Mouse (Mus musculus): ENCODE results near the gene Csn3. TPM values are rescaled to one million over a fixed set of nuclear protein-coding genes. Genes with fewer than 3 reads are reported as not detected.

The Csn3 gene
- polyA plus RNA-seq (2014; fragmentation: Nextera tagmentation; extraction: Ambion mirVana) = not detected in 2 replicates

DNA sequence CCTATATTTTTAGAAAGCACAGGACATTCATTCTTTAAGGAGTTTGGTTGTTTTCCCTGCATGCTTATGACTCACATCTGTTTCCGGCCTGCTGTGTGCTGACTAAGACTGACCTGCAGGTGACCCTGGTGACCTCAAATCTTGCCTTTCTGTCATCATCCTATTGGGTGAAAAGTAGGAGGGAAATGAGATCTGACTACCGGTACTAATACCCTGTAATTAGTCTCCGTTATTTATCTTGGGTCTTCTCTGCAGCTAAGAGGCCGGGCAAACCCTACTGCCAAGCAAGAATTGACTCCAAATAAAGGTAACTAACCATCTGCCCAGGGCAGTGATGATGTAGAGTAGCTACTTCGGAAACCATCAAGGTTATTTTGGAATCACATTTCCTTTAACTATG is at the start of gene Csn3:
Csn3 (plus strand) TSS at position 208 of the 400 bp plus-strand sequence.
- H3K36me3 ChIP-seq (ENCODE audit: control insufficient read depth, insufficient read depth, low read length) = no peaks in the 10 kb centered on the region
- no peaks in the 10 kb centered on the region for H3K27me3 ChIP-seq (ENCODE audit: control insufficient read depth, insufficient read depth, low read length)
- ATAC-seq (ENCODE audit: insufficient number of reproducible peaks, insufficient read depth, low FRiP score, low read depth) = no peak
- no peak within 1 kb of the TSS for H3K4me3 ChIP-seq (ENCODE audit: low read depth, low read length)
- no peaks in the 10 kb centered on the region for H3K4me1 ChIP-seq (ENCODE audit: control insufficient read depth, insufficient read depth, low read length)
- H3K27ac ChIP-seq (ENCODE audit: low read length) = no peak within 1 kb of the TSS
- WGBS = 35% methylated on average over 5 of the region's 5 CpGs
- no peak within 1 kb of the TSS for H3K4me2 ChIP-seq (replicated peaks; ENCODE audit: low read depth, low read length)
- H3K9ac ChIP-seq (replicated peaks; ENCODE audit: low read depth, low read length) = no peak within 1 kb of the TSS
- H3K9me3 ChIP-seq (ENCODE audit: control insufficient read depth, low read depth, low read length) = no peaks in the 10 kb centered on the region

DNA sequence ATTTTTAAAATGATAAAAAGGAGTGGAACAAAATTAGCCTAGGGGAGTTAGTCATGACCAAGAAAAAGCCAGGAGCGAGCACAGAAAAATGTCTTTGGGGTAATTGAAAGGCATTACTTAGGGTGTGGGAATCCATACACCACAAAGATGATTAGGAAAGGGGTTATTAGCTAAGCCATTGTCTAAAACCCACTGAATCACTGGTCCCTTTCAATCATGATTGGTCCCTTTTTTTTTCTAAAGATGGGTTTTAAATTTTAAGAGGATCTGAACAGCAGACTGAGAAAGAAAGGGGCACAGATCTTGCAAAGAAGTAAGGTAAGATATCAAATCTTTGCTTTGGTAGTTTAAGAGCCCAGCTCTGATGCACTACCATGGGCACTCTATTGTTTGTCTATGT is 40.6 kb upstream of the Csn3 start, which contains the start of gene Odam:
Odam (plus strand) TSS at position 301 of the 400 bp plus-strand sequence.
- Histone ChIP-seq H3K27me3 (ENCODE audit: control insufficient read depth, insufficient read depth, low read length) (no peaks in the 10 kb centered on the region), H3K9me3 (ENCODE audit: control insufficient read depth, low read depth, low read length) (no peaks in the 10 kb centered on the region), H3K4me3 (ENCODE audit: low read depth, low read length) (no peak within 1 kb of the TSS), H3K4me2 (replicated peaks; ENCODE audit: low read depth, low read length) (no peak within 1 kb of the TSS), H3K27ac (ENCODE audit: low read length) (no peak within 1 kb of the TSS), H3K36me3 (ENCODE audit: control insufficient read depth, insufficient read depth, low read length) (no peaks in the 10 kb centered on the region), H3K9ac (replicated peaks; ENCODE audit: low read depth, low read length) (no peak within 1 kb of the TSS), H3K4me1 (ENCODE audit: control insufficient read depth, insufficient read depth, low read length) (no peaks in the 10 kb centered on the region)
- no peak for ATAC-seq (ENCODE audit: insufficient number of reproducible peaks, insufficient read depth, low FRiP score, low read depth)
- 88% methylated on average over 1 of the region's 1 CpGs for WGBS

DNA sequence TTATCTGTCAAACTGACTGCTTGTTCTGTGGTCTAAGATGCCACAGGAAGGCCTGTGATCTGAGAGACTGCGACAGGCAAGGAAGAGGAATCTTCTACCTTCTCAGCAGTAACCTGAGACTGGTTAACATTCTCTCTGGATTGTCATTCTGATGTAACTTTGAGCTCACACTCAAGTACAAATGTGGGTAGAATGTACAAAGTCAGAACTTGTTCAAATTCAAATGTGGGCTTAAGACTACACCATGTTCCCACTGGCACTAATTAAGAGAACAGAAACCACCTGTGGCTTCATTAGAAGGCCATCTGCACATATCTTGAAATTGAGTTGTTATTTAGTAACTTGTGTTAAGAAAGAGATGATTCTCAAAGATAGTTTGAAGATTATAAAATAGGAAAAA is 6.2 kb downstream of the Csn3 start:
- WGBS = 46% methylated on average over 1 of the region's 1 CpGs
- Histone ChIP-seq H3K27me3 (ENCODE audit: control insufficient read depth, insufficient read depth, low read length) (no peaks in the 10 kb centered on the region), H3K4me2 (replicated peaks; ENCODE audit: low read depth, low read length) (no peak overlapping the region), H3K36me3 (ENCODE audit: control insufficient read depth, insufficient read depth, low read length) (no peaks in the 10 kb centered on the region), H3K27ac (ENCODE audit: low read length) (no peak overlapping the region), H3K4me3 (ENCODE audit: low read depth, low read length) (no peak overlapping the region), H3K4me1 (ENCODE audit: control insufficient read depth, insufficient read depth, low read length) (no peaks in the 10 kb centered on the region), H3K9ac (replicated peaks; ENCODE audit: low read depth, low read length) (no peak overlapping the region), H3K9me3 (ENCODE audit: control insufficient read depth, low read depth, low read length) (no peaks in the 10 kb centered on the region)
- no peak for ATAC-seq (ENCODE audit: insufficient number of reproducible peaks, insufficient read depth, low FRiP score, low read depth)

DNA sequence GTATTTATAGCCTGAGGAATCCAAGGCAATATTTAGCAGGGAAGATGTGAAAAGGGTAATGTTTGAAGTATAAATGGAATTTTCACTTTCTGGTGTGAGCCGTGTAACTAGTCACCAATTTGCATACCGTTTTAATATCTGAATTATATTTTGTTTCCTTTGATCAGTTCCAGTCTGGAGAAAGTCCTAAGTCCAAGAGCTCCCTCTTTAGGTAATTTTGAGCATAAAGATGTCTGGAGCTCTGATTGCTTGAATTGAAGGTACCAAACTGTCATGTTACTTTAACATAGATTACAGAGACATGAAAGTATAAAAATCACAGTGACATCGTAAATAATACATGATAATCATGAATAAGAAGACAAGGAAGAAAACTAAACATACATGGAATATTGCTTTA is 15.4 kb downstream of the Csn3 start:
- Histone ChIP-seq H3K4me2 (replicated peaks; ENCODE audit: low read depth, low read length) (no peak overlapping the region), H3K36me3 (ENCODE audit: control insufficient read depth, insufficient read depth, low read length) (no peaks in the 10 kb centered on the region), H3K9ac (replicated peaks; ENCODE audit: low read depth, low read length) (no peak overlapping the region), H3K27me3 (ENCODE audit: control insufficient read depth, insufficient read depth, low read length) (no peaks in the 10 kb centered on the region), H3K4me3 (ENCODE audit: low read depth, low read length) (no peak overlapping the region), H3K9me3 (ENCODE audit: control insufficient read depth, low read depth, low read length) (no peaks in the 10 kb centered on the region), H3K27ac (ENCODE audit: low read length) (no peak overlapping the region), H3K4me1 (ENCODE audit: control insufficient read depth, insufficient read depth, low read length) (no peaks in the 10 kb centered on the region)
- no peak for ATAC-seq (ENCODE audit: insufficient number of reproducible peaks, insufficient read depth, low FRiP score, low read depth)
- 44% methylated on average over 3 of the region's 3 CpGs for WGBS

DNA sequence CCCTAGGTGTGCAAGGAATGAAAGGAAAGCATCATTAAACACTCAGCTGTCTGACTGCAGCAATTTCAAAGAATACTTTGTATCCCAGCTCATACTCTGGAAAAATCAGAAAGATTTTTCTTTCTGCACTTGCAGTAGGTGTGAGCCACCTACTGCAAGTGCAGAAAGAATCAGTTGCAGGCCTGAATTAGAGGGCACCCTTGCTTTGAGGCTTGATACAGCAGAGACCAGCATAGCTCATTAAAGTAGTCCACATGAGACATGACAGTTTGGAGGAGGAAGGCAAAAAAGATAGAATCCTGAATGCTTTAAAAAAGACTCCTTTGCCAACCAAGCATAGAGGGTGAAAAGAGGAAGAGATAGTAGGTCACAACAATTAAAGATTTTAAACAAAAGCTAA is 17.1 kb downstream of the Csn3 start:
- H3K9ac ChIP-seq (replicated peaks; ENCODE audit: low read depth, low read length) = no peak overlapping the region
- ATAC-seq (ENCODE audit: insufficient number of reproducible peaks, insufficient read depth, low FRiP score, low read depth) = no peak
- H3K36me3 ChIP-seq (ENCODE audit: control insufficient read depth, insufficient read depth, low read length) = no peaks in the 10 kb centered on the region

DNA sequence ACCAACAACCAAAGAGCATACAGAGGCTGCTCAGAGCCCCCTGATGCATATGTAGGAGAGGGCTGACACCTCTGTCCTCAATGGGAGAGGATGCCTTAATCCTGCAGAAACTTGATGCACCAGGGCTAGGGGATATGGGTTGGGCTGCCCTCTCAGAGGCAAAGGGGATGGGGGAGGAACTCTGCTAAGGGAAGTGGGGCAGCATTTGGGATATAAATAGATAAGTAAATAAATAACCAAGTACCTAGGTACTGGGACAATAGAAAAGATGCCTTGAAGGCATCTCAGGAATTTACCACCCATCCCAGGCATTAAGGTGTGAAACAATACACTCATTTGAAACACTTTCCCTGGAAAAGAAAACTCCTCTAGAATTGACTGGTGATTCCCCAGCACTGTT is 26.5 kb downstream of the Csn3 start:
- Histone ChIP-seq H3K4me3 (ENCODE audit: low read depth, low read length) (no peak overlapping the region), H3K9ac (replicated peaks; ENCODE audit: low read depth, low read length) (no peak overlapping the region), H3K27ac (ENCODE audit: low read length) (no peak overlapping the region), H3K9me3 (ENCODE audit: control insufficient read depth, low read depth, low read length) (no peaks in the 10 kb centered on the region), H3K27me3 (ENCODE audit: control insufficient read depth, insufficient read depth, low read length) (no peaks in the 10 kb centered on the region), H3K4me2 (replicated peaks; ENCODE audit: low read depth, low read length) (no peak overlapping the region), H3K36me3 (ENCODE audit: control insufficient read depth, insufficient read depth, low read length) (no peaks in the 10 kb centered on the region), H3K4me1 (ENCODE audit: control insufficient read depth, insufficient read depth, low read length) (no peaks in the 10 kb centered on the region)
- ATAC-seq (ENCODE audit: insufficient number of reproducible peaks, insufficient read depth, low FRiP score, low read depth) = no peak

More for the DNA sequence above, 17.1 kb downstream of the Csn3 start:
- no peaks in the 10 kb centered on the region for H3K9me3 ChIP-seq (ENCODE audit: control insufficient read depth, low read depth, low read length)
- no peak overlapping the region for H3K27ac ChIP-seq (ENCODE audit: low read length)
- no peak overlapping the region for H3K4me2 ChIP-seq (replicated peaks; ENCODE audit: low read depth, low read length)
- no peaks in the 10 kb centered on the region for H3K27me3 ChIP-seq (ENCODE audit: control insufficient read depth, insufficient read depth, low read length)
- no peaks in the 10 kb centered on the region for H3K4me1 ChIP-seq (ENCODE audit: control insufficient read depth, insufficient read depth, low read length)
- H3K4me3 ChIP-seq (ENCODE audit: low read depth, low read length) = no peak overlapping the region

DNA sequence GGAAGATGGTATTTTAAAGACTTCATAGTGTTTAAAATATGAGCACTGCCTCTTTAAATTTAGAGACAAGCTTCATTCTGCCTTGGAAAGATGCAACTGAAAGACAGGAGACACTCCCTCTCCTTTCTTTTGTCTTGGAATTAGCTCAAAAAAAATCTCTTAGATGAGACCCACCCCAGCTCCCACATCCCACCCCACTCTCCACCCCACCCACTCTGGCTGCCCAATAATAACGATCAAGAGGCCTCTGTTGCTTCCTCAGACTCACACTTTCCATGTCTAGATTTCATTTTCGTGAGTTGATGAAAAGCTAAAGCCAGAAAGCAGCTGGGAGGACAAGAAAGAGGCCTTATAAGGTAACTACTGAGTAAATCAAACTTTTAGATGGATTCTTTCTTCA is 43.8 kb downstream of the Csn3 start, which contains the start of the genes 2310003L06Rik and Gm28434:
2310003L06Rik (plus strand) TSS at position 259 of the 400 bp plus-strand sequence.
Gm28434 (plus strand) TSS at position 317 of the 400 bp plus-strand sequence.
- H3K4me3 ChIP-seq (ENCODE audit: low read depth, low read length) = no peak within 1 kb of the TSS
- H3K4me2 ChIP-seq (replicated peaks; ENCODE audit: low read depth, low read length) = no peak within 1 kb of the TSS
- no peak within 1 kb of the TSS for H3K9ac ChIP-seq (replicated peaks; ENCODE audit: low read depth, low read length)
- no peak within 1 kb of the TSS for H3K27ac ChIP-seq (ENCODE audit: low read length)
- no peak for ATAC-seq (ENCODE audit: insufficient number of reproducible peaks, insufficient read depth, low FRiP score, low read depth)
- H3K4me1 ChIP-seq (ENCODE audit: control insufficient read depth, insufficient read depth, low read length) = no peaks in the 10 kb centered on the region
- no peaks in the 10 kb centered on the region for H3K9me3 ChIP-seq (ENCODE audit: control insufficient read depth, low read depth, low read length)
- WGBS = 64% methylated on average over 2 of the region's 2 CpGs
- H3K36me3 ChIP-seq (ENCODE audit: control insufficient read depth, insufficient read depth, low read length) = no peaks in the 10 kb centered on the region
- H3K27me3 ChIP-seq (ENCODE audit: control insufficient read depth, insufficient read depth, low read length) = no peaks in the 10 kb centered on the region

DNA sequence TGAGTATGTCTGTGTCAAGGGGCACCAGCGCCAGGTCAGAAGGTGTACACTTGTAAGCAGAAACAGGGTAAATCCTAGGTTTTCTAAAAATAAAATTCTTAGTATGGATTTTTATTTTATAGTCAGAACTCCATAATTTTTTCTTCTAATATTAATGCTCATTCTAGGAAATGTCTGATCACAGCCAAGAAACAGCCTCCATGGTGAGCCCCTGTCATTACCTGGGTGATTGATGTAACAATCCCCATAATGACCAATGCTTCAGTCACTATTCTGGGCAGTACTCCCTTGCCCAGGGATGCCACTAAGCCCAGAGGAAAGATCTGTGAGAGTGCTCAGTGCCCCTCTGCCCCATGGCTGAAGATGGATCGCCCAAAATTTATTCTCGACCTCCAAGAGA is 53.8 kb downstream of the Csn3 start, which contains the start of gene Cabs1:
Cabs1 (plus strand) TSS at position 301 of the 400 bp plus-strand sequence.
- no peaks in the 10 kb centered on the region for H3K27me3 ChIP-seq (ENCODE audit: control insufficient read depth, insufficient read depth, low read length)
- H3K9ac ChIP-seq (replicated peaks; ENCODE audit: low read depth, low read length) = no peak within 1 kb of the TSS
- H3K4me3 ChIP-seq (ENCODE audit: low read depth, low read length) = no peak within 1 kb of the TSS
- H3K36me3 ChIP-seq (ENCODE audit: control insufficient read depth, insufficient read depth, low read length) = no peaks in the 10 kb centered on the region
- ATAC-seq (ENCODE audit: insufficient number of reproducible peaks, insufficient read depth, low FRiP score, low read depth) = no peak
- 90% methylated on average over 3 of the region's 3 CpGs for WGBS
- no peaks in the 10 kb centered on the region for H3K4me1 ChIP-seq (ENCODE audit: control insufficient read depth, insufficient read depth, low read length)
- no peaks in the 10 kb centered on the region for H3K9me3 ChIP-seq (ENCODE audit: control insufficient read depth, low read depth, low read length)
- no peak within 1 kb of the TSS for H3K4me2 ChIP-seq (replicated peaks; ENCODE audit: low read depth, low read length)
- H3K27ac ChIP-seq (ENCODE audit: low read length) = no peak within 1 kb of the TSS
